Mouse (Mus musculus) hindbrain, embryonic 11.5 days (tissue): ENCODE data around the gene Apon. TPM values are rescaled to one million over a fixed set of nuclear protein-coding genes. Genes with fewer than 3 reads are reported as not detected.

Experiments used
- ATAC-seq: fragments of 200-750 bp; cut with Nextera tagmentation; 2 replicates; pipeline ENCODE4 v1.8.0; 2017; ENCODE audit warnings: mild to moderate bottlenecking, moderate TSS enrichment, moderate library complexity; ENCODE audit not compliant: low FRiP score
- DNase-seq: peaks from one replicate; pipeline ENCODE4 v3.0.0-alpha.2; 2015; ENCODE audit warnings: low spot score
- H3K27ac ChIP-seq: fragments of 300-500 bp; sonication (generic); 2 replicates; pipeline ENCODE4 v1.5.1; 2014; ENCODE audit warnings: mild to moderate bottlenecking, low read depth, low read length
- H3K27me3 ChIP-seq: fragments of 300-500 bp; sonication (generic); 2 replicates; pipeline ENCODE4 v1.6.1; 2014; ENCODE audit warnings: mild to moderate bottlenecking, low read length, moderate library complexity, mixed read lengths; ENCODE audit not compliant: control insufficient read depth, insufficient read depth
- H3K36me3 ChIP-seq: fragments of 300-500 bp; sonication (generic); 2 replicates; pipeline ENCODE4 v1.6.1; 2014; ENCODE audit warnings: mild to moderate bottlenecking, low read length, moderate library complexity, mixed read lengths; ENCODE audit not compliant: control insufficient read depth, insufficient read depth
- H3K4me1 ChIP-seq: fragments of 300-500 bp; sonication (generic); replicated peaks from 2 replicates; pipeline ENCODE4 v1.6.1; 2014; ENCODE audit warnings: low read length, mixed read lengths; ENCODE audit not compliant: control insufficient read depth, insufficient read depth
- H3K4me2 ChIP-seq: fragments of 300-500 bp; sonication (generic); replicated peaks from 2 replicates; pipeline ENCODE4 v1.6.1; 2014; ENCODE audit warnings: mild to moderate bottlenecking, low read depth, low read length
- H3K4me3 ChIP-seq: fragments of 300-500 bp; sonication (generic); 2 replicates; pipeline ENCODE4 v1.5.1; 2014; ENCODE audit warnings: low read depth, low read length
- H3K9ac ChIP-seq: fragments of 300-500 bp; sonication (generic); 2 replicates; pipeline ENCODE4 v1.6.1; 2014; ENCODE audit warnings: low read depth, low read length
- H3K9me3 ChIP-seq: fragments of 300-500 bp; sonication (generic); 2 replicates; pipeline ENCODE4 v1.6.1; 2016; ENCODE audit warnings: low read length; ENCODE audit not compliant: control insufficient read depth
- WGBS: fragments of 180-500 bp; shearing (Covaris S2); extraction: QIAGEN DNeasy Blood & Tissue Kit; methylation state at CpG from one replicate; pipeline ENCODE4 v1.1.7; 2014; 5-methylcytosine and 5-hydroxymethylcytosine counted together
- polyA plus RNA-seq: library from polyadenylated mRNA; unstranded; fragments of >200 nt; fragmentation: Nextera tagmentation; extraction: Ambion mirVana; gene quantifications from 2 replicates; pipeline ENCODE4 v1.2.1, GENCODE M21; 2014

Apon gene
- polyA plus RNA-seq, 1 experiment from 2014 or later: 0.36 TPM

DNA sequence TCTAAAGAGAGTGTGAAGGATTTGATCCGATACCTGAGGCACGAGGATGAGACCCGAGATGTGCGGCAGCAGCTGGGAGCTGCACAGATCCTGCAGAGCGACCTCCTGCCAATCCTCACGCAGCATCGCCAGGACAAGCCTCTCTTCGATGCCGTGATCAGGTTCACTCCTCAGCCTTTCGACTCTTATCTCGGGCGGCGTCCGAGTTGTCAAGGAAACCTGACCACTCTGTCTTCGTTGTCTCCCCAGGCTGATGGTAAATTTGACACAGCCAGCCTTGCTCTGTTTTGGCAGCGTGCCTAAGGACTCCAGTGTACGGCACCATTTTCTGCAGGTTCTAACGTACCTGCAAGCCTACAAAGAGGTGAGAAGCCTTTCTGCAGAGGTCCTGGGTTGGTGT lies 13.8 kb upstream of the Apon start:
- Histone ChIP-seq H3K36me3 (peaks cover 4% of the 10 kb centered on the region; the same call in 1 of the 2 replicates), H3K4me1 (no peaks in the 10 kb centered on the region), H3K9ac (no peak overlapping the region), H3K27me3 (no peaks in the 10 kb centered on the region), H3K4me2 (no peak overlapping the region), H3K27ac (no peak overlapping the region), H3K4me3 (no peak overlapping the region), H3K9me3 (no peaks in the 10 kb centered on the region)
- 94% methylated on average over 18 of the region's 18 CpGs for WGBS
- ATAC-seq: no peak
- DNase-seq: no peak

DNA sequence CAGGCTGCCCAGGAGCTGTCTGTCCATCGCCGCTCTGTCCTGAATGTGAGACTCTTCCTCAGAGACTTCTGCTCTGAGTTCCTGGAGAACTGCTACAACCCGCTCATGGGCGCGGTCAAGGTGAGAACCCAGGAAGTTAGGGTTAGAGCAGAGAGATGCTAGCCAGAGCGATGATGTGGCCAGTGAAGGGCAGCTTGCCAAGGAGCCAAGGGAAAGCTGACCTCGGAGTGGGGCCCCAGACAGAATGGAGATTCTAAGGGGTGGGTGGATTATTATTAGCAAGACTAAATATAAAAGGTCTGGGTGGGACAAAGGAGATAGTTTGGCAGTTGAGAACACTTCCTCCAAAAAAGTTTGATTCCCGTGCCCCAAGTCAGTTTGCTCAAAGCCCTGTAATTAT lies 10.6 kb upstream of the Apon start:
- 97% methylated on average over 8 of the region's 8 CpGs for whole genome bisulfite sequencing
- H3K9me3 ChIP-seq: no peaks in the 10 kb centered on the region
- H3K36me3 ChIP-seq: peaks cover 14% of the 10 kb centered on the region
- no peaks in the 10 kb centered on the region for H3K4me1 ChIP-seq
- H3K27me3 ChIP-seq: no peaks in the 10 kb centered on the region
- no peak overlapping the region for H3K27ac ChIP-seq
- DNase-seq (no peak), ATAC-seq (no peak)
- H3K9ac ChIP-seq: no peak overlapping the region
- no peak overlapping the region for H3K4me2 ChIP-seq
- H3K4me3 ChIP-seq: no peak overlapping the region

DNA sequence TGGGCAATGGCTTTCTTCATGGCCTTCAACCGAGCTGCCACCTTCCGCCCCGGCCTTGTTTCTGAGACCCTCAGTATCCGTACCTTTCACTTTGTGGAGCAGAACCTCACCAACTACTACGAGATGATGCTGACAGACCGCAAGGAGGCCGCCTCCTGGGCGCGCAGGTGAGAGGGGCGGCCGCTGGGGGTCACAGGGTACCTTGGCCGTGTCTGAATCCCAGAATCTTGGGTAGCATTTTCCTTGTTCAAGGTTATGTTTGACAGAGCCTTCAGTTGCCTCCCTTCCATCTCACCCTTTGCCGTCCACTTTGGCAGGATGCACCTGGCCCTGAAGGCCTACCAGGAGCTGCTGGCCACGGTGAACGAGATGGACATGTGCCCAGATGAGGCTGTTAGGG lies 9.8 kb upstream of the Apon start:
- Histone ChIP-seq H3K4me1 (no peaks in the 10 kb centered on the region), H3K27me3 (no peaks in the 10 kb centered on the region), H3K9me3 (no peaks in the 10 kb centered on the region), H3K4me2 (no peak overlapping the region), H3K9ac (no peak overlapping the region), H3K36me3 (peaks cover 16% of the 10 kb centered on the region), H3K27ac (no peak overlapping the region), H3K4me3 (no peak overlapping the region)
- ATAC-seq (no peak), DNase-seq (no peak)
- 96% methylated on average over 15 of the region's 15 CpGs for WGBS

DNA sequence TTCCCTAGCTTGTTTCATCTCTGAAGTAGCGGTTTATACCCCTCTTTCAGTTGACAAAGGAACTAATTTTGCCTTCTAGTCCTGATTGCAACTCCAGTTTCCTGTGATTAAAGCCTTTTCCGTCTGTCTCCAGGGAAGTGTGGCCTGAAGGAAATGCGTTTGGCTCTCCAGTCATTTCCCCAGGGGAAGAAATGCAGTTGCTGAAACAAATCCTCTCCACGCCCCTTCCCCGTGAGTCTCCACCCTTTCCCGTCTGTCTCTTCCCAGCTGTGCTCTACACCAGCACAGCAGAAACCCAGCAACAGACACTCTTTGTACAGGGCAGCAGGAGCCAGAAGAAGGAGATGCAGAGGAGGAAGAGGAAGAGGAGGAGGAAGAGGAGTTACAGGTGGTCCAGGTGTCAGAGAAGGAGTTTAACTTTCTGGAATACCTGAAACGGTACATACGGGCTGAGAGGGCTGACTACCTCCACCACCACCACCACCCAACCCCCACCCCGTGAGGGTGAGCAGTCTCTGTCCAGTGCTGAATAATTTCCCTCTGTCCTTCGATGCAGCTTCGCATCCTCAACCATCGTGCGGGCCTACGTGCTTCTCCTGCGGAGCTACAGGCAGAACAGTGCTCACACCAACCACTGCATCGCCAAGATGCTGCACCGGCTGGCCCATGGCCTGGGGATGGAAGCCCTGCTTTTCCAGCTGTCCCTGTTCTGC lies 6.7 kb upstream of the Apon start:
- WGBS: 82% methylated on average over 17 of the region's 17 CpGs
- Histone ChIP-seq H3K27ac (no peak overlapping the region; the same call in 1 of the 2 replicates), H3K4me3 (no peak overlapping the region), H3K9ac (no peak overlapping the region), H3K36me3 (peaks cover 22% of the 10 kb centered on the region), H3K4me2 (no peak overlapping the region), H3K9me3 (no peaks in the 10 kb centered on the region), H3K4me1 (no peaks in the 10 kb centered on the region), H3K27me3 (no peaks in the 10 kb centered on the region)
- DNase-seq (no peak), ATAC-seq (no peak)

DNA sequence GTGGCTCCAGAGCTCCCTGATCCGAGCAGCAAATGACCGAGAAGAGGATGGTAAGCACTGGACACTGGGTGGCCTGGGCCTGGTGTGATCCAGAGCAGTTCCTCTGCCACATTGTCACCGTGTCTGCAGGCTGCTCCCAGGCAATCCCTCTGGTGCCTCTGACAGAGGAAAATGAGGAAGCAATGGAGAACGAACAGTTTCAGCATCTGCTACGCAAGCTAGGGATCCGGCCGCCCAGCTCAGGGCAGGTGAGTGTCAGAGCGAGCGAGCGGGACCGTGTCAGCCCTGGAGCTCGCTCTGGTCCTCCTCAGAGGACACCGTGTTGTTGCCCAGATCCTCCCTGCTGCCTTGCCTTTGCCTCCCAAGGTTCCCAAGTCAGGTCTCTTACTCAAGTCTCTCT lies 3.3 kb upstream of the Apon start:
- DNase-seq (no peak), ATAC-seq (no peak)
- 98% methylated on average over 13 of the region's 13 CpGs for WGBS
- Histone ChIP-seq H3K27ac (no peak overlapping the region), H3K9me3 (no peaks in the 10 kb centered on the region), H3K4me1 (no peaks in the 10 kb centered on the region), H3K27me3 (no peaks in the 10 kb centered on the region), H3K9ac (no peak overlapping the region), H3K4me3 (no peak overlapping the region), H3K4me2 (no peak overlapping the region), H3K36me3 (peaks cover 18% of the 10 kb centered on the region)

DNA sequence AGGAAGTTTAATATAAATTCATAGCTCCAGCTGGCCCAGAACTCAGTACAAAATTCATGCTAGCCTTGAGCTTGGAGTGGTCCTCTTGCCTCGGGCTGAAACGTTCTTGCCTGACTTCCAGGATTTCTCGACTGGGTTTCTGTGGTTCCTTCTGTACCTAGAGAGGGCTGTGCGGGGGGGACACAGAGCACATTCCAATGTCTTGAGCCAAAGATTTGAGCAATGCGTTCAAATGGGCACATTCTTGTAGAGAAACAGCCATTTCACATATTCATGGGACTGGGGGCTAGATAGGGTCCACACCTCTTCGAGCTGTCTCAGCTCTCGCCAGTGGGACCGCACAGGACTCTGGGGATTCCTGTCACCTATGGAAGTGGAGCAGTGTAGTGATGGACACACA lies 2.0 kb downstream of the Apon start:
- Histone ChIP-seq H3K4me3 (no peak overlapping the region), H3K27me3 (no peaks in the 10 kb centered on the region), H3K9ac (no peak overlapping the region), H3K27ac (no peak overlapping the region), H3K36me3 (peaks cover 5% of the 10 kb centered on the region), H3K9me3 (no peaks in the 10 kb centered on the region), H3K4me1 (no peaks in the 10 kb centered on the region), H3K4me2 (no peak overlapping the region)
- WGBS: 90% methylated on average over 8 of the region's 8 CpGs
- DNase-seq (no peak), ATAC-seq (no peak)

DNA sequence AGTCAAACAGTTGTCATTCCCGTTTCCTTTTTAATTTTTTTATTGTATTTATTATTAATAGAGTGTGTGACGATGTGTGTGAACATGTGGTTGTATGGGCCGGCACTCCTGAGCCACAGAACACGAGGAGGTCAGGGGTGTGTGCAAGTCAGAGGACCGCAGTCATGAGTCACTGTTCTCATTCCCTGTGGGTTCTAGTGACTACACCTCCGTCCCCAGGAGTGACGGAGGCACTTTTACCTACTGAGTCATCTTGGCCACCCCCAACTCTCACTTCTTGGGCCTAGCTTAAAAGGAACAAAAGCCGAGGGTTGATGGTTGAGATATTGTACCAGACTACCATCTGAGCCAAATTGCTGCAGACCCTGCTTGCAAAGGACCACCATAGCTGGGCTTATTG lies 2.4 kb downstream of the Apon start:
- DNase-seq: no peak
- H3K9me3 ChIP-seq: no peaks in the 10 kb centered on the region
- peaks cover 3% of the 10 kb centered on the region; the same call in 1 of the 2 replicates for H3K36me3 ChIP-seq
- no peak overlapping the region for H3K27ac ChIP-seq
- H3K4me1 ChIP-seq: no peaks in the 10 kb centered on the region
- WGBS: 92% methylated on average over 8 of the region's 8 CpGs
- H3K4me2 ChIP-seq: no peak overlapping the region
- ATAC-seq: no peak
- H3K9ac ChIP-seq: no peak overlapping the region
- H3K4me3 ChIP-seq: no peak overlapping the region
- H3K27me3 ChIP-seq: no peaks in the 10 kb centered on the region

DNA sequence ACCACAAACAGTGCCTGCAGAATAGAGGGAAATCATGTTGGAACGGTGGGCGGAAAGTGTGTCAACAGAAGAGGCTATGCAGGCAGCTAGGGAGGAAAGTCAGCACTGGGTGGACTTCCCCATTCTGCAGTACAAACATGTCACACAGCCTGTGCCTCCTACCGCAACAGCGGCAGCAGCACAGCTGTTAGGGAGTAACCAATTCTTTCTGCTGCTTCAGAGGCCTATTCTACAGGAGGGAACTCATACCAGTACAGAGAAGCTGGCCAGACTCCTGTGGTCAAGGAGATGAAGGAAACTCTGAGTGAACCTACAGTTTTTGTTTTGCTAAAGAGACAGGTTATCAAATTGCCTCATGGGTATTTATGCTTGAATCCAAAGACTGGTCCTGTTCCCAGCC lies 5.1 kb downstream of the Apon start:
- no peak for DNase-seq
- no peaks in the 10 kb centered on the region for H3K4me1 ChIP-seq
- no peak overlapping the region for H3K27ac ChIP-seq
- H3K36me3 ChIP-seq: no peaks in the 10 kb centered on the region
- no peak for ATAC-seq
- no peak overlapping the region for H3K4me2 ChIP-seq
- H3K4me3 ChIP-seq: no peak overlapping the region
- no peak overlapping the region for H3K9ac ChIP-seq
- H3K9me3 ChIP-seq: no peaks in the 10 kb centered on the region
- no peaks in the 10 kb centered on the region for H3K27me3 ChIP-seq
- 81% methylated on average over 4 of the region's 4 CpGs for WGBS

DNA sequence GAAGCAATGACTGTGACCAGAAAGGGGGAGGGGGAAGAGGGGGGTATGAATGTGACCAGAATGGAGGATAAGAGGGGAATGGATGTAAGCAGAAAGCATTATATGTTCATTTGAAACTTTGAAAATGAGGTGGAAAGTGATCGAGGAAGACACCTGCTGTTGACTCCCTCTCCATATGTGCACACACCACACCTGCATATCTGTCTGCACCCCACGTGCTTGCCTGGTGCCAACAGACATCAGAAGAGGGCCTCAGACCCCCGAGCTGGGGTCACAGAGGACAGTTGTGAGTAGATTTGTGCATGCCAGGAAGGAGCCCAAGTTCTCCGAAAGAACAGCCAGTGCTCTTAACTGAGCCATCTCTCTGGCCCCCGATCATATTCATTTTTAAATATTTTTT lies 6.0 kb downstream of the Apon start:
- no peaks in the 10 kb centered on the region for H3K36me3 ChIP-seq
- ATAC-seq: no peak
- H3K9me3 ChIP-seq: no peaks in the 10 kb centered on the region
- H3K27me3 ChIP-seq: no peaks in the 10 kb centered on the region
- no peak overlapping the region for H3K27ac ChIP-seq
- no peak overlapping the region for H3K4me2 ChIP-seq
- no peak overlapping the region for H3K4me3 ChIP-seq
- no peaks in the 10 kb centered on the region for H3K4me1 ChIP-seq
- WGBS: 83% methylated on average over 5 of the region's 5 CpGs
- DNase-seq: no peak
- H3K9ac ChIP-seq: no peak overlapping the region
